Mouse (Mus musculus) kidney, postnatal 25 days (tissue): Measurements from ENCODE around the gene D8Ertd738e.
A peak's percentile ranks its signal among the peaks of the same experiment; 100 is the strongest.

Experiments
- DNase-seq, 2 experiments: peaks; one replicate each; pipeline ENCODE4 v3.0.0; 2021; ENCODE audit warnings: mixed read lengths in 2 of 2

D8Ertd738e gene

DNA sequence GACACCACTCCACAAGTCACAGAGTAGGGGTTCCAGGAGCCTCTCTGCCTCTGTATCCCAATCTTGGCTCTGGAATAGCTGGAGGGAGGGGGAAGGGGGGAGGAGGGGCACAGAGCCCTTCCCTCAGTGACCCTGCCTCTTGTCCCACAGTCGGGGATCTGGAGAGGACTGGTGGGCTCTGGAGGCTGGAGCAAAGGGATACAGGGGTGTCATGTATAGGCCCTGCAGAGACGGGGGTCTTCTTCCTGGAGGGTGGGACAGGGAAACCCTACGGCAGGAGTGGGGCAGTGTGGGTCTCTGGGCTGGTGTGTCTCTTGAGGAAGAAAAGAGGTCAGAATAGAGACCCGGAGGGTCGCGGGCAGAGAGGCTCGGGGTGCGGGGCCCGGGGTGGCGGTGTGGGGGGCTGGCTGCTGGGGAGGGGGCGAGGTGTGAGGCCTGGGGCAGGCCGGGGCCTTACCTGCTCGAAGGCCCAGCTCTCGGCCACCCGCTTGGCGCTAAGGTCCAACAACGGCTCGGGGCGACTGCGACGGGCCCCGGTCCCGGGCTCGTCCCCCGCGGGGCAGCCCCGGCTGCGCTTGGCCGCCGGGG lies 13.0 kb downstream of the D8Ertd738e start:
- DNase-seq: no peak

DNA sequence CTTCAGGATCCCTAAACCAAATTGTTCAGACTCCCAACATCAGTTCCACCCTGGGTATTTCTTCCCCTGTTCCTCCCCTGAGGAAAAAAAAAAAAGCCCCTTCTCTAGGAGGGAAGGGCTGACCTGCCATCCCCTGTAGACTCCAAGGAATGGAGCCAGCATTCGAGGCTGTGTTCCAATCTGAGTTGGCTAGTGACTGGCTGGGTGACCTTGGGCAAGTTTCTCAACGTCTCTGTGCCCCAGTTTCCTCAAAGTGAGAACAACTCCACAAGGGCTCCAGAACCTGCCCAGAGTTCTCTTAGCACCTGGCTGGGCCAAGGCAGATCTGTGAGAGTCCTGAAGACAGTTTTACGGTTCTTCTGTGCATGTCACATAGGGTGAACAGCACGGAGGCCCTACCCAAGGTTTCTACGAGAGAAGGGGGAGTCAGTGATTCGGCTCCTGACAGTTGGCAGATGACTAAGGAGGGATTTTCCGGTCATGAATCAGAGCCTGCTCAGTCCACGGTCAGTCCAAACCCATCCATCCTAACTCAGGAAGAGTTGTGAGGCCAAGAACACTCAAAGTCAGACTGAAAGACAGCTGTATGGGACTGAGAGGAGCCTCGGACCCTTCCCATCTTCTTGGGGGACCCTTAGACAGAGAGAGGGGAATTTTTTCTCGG lies 13.6 kb downstream of the D8Ertd738e start:
- no peak for DNase-seq

DNA sequence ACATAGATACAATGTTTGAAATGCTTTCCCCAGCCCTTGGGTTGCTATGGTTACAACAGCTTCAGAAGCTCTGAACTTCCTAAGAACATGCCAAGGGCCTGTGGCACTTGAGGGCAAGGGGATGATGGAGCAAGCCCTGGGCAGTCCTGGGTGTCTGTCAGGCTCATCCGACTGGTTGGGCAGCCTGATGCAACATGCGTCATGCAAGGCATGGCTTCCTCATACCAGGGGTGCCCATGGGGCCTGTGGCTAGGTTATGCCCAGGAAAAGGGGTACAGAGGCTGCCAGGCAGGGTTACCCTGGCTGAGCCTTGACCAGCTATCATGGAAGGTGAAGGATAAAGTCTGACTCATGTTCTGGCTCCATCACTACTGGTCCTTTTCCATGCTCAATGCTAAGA lies 16.5 kb downstream of the D8Ertd738e start:
- no peak for DNase-seq

DNA sequence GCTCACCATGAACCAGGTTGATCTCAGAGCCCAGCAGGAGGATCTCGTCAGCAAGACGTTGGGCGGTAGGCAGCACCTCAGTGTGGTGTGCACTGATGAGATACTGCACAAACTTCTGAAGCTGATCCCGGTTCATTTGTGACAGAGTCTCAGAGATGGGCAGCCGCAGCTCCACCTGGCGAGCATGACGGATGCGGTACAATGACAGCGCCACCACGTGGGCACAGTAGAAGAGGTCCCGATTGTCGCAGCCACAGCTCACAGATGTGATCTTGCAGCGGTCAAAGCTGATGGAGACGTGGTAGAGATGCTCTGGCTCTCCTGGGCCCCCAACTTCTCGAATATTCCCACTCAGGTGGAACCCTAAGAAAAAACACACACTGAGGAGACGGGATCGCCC lies 18.8 kb downstream of the D8Ertd738e start:
- no peak for DNase-seq

DNA sequence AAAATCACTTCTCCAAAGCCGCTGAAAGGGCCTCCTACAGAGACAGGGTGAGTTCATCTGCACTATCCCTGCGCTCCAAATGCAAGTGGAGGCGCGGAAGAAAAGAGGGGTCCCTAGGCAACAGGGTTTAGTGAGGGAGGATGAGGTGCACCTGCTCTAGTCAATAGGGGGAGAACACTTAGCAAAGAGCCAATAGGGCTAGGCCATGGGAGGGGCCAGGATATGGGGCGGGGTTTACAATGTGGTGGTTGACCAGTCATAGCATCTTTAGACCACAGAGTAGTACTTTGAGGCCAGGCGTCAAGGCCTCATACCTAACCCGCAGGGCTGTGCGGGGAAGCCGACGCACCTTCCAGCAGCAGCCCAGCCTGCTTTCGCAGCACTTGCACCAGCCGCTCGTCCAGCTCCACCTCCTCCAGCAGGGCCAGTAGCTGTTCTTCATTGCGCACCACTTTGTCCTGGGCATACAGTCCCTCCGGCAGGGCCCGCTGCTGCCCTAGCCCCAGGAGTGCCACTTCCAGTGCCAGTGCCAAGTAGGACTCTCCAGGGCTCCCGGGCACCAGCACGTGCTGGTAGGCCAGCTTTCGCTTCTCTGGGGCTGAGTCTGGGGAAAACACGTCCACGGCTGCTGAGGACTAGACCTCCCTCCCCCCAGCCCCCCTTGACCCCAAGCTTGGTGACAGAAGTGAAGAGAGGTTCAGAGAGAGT lies 26.0 kb downstream of the D8Ertd738e start:
- no peak for DNase-seq

DNA sequence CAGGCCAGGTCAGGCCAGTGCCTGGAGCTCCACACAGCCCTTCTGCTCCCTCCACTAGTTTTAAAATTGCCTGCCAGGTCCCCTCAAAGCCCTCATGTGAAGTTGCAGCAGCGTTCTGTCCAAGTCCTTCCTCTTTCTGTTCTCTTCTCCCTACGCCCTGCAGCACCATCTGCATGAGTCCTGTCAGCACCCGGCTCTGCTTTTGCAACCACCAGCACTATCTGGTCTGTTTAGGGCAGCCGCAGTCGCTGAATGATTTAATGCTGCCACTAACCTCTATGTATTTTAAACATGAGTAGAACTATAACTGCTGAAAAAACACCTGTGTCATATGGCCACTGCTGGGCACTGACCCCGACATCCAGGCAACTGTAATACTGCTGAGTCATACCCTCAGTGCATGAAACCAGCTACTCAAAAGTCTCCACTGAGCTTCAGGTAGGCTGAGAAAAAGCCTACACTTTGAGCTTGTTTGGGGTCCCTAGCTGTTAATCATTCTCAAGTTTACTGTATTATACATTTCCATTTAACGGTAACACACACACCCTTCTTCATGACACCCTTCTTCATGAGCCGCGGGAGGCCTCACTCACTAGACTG lies 26.9 kb downstream of the D8Ertd738e start:
- DNase-seq: no peak

DNA sequence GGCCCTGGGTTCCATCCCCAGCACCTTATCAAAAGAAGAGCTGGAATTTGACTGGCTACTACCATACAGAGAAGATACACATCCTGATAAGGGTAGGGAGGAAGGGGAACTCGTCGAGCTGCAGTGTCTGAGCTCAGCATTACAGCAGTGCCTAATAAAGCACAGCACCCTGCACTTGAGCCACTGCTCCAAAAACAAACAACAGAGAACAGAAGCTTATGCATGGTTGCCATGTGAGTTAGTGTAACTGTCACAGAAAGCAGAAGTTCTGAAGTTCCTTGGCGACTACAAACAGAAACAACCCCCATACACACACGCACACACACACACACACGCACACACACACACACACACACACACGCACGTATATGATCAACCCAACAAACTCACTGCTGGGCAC lies 29.4 kb downstream of the D8Ertd738e start:
- no peak for DNase-seq

DNA sequence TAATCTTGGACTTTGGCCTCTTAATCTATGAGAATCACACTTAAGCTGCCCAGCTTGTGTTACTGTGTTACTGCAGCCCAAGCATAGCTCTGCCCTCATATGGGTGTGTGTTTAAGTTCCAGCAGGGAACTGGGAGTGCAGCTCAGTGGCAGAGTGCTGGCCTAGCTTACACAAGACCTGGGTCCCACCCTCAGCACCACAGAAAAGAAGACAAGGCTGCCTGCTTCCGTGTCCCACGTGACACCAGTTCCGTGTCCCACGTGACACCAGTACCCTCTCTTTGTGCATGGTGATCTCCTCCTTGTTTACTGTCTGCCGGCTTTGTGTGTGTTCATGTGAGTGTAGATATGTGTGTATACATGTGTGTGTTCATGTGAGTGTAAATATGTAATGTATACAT lies 31.4 kb downstream of the D8Ertd738e start:
- no peak for DNase-seq

DNA sequence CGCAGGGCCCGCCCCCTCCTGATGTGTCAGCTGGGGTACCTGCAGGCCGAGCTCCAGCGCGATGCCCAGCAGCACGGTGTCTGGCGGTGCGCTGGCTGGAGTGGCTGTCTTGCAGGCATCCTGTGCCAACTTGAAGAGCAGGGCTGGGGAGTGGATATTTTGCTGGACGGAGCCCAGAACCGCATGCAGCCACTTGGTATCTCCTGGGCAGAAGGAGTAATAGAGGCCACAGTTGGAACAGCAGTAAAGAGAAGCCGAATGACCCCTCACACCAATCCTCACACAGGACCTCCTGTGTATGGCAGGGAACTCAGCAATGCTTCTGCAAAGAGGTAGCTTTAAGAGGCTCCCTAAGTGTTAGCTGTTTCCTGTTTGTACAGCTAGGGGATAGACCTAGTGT lies 32.3 kb downstream of the D8Ertd738e start:
- DNase-seq: no peak

DNA sequence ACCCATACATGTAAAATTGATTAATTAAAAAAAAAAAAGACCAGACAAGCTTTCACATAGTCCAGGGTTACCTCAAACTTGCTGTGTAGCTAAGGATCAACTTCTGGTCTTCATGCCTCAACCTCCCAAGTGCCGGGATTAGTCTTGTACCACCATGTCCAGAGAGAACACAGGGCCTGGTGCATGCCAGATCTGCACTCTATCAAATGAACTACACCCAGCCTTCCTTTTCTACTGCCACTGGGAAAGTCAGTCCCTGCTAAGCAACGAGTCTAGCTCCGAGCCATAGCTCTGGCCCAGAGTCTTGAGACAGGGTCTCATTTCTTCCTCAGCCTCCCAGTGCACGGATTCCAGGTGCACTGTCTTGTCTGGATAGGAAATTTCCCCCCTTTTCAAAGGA lies 36.2 kb downstream of the D8Ertd738e start:
- DNase-seq: no peak

DNA sequence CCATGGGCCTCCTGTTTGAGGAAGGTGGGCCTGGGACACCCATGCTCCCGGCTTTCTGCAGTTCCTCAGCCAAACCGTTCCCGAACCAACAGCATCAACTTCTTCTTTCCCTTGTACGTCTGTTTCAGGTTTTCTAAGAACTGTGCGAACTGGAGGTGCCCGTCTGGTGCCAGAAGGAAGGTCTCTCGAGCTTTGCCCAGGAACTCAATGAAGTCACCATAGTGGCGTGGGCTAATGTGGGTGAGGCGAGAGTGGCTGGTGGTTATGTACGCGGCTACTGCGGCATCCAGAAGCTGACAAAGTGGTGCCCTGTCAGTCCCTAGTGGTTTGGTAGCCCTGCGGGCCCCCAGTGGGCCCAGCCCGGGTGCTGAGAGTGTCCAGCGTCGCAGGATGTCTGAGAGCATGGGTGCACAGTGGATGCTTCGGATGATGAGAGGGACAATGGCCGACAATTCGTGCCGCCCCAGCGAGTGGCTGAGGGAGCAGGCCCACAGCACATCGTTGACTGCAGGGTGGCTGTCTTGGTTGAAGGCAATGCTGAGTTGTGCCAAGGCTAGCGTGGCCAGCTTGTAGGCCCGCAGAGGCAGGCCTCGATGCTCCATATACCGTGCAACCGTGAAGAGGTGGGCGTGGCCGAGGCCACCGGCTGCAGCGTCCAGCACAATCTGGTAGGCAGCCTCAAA lies 37.5 kb downstream of the D8Ertd738e start:
- peak in 1 of 2 experiments; percentile 37 for DNase-seq

DNA sequence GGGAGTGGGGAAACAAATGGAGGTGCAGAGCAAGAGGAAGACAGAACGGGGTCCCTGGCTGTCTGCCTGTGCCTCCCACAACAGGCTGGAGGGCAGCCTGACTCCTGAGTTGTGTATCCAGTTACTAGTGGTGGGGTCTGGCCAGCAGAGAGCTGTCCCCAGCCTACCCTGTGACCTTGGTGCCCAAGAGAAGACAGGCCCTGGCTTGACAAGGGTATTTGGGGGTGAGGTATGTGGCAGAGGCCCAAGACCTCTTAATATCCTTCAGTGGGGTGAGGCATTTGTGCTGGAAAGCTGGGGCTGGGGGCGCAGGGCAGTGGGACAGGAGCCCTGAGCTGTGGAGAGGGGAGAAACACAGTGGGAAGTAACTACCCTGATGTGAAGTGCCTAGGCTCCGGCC lies 38.3 kb downstream of the D8Ertd738e start:
- peak in 1 of 2 experiments; percentile 35 for DNase-seq

DNA sequence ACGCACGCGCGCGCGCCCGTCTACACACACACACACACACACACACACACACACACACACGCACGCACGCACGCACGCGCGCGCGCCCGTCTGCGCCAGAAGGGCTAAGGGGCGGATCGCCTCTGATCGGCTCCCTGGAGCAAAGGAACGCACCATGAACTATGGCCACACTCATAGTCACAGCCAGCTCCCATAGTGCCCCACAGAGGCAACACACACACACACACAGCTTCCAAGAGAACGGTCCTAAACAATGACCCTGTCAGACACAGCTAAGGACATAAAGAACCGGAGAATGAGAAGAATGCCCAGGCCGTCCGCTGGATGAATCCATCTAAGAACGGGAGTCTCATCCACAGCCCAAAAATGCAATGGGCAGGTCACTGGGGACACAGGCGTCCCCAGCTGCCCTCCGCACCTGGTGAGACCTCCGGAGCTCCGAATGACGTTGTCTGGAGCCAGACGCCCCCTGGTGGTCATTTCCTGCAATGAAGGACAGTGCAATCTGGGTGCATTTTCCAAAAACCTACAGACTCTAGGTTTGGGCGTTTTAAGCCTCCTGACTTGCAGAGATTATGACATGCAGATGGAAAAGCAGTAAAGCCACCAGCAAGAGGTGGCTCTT lies 39.2 kb downstream of the D8Ertd738e start:
- DNase-seq: peak; percentile 81 to 90

DNA sequence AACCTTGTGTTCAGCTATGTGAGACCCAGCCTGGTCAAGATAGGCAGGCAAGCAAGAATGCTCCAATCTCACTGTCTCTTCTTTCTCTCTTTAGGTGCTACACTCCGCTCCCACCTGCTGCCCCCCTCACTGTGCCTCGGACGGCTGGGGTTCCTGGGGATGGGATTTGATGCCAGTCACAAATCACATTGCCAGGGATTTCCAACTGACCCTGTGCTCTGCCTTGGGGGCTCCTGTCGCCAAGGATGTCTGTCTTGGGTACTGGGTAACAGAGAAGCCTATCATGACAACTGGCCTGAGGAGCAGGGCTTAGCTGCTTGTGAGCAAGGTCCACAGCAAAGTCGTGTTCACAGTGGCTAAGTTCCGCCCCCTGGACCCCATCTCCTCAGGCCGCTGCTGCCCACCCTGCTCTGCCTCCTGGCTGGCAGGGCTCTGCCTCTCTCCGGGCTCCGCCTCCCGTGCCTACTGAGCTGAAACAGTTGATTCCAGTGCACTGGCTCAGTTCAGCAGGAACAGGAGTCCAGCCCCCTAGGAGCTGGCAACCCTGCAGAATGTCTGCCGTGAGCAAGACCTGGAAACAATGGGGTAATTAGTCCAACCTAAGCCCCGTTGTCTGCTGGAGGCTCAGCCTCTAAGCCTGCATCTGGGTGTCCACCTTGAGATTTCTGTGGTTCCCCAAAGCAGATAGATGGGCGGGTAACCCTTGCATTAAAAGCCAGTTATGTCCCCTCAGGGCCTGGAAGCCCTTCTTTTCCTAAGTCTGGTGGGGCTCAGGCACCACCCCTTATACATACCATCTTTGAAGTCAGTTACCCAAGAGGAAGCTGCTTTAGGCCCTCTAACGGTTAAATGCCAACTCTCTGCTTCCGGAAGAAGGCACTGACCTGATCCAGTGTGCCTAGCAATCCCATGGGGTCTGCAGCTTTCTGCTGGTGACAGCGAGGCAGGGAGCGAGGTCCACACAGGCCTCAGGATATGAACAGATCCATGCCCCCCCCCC lies 40.8 kb downstream of the D8Ertd738e start:
- DNase-seq: peak; percentile 60 to 69

DNA sequence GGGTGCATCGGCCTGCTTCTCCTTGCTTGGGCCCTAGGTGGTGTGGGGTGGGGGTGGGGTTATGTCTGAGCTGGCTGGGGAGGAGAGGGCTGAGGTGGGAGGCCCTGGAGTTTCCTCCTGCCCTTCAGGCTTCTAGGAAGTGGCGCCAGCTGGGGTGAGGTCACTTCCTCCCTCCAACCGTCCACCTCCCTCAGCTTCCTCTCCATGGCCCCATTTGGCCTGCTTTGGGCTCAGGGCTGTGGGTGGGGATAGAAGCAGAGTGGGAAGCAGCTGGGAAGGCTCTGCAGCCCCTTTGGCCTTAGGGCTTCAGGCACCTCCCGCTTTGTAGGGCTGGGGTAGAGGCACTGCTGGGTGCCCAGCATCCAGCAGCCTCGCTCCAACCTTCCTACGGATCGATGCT lies 41.7 kb downstream of the D8Ertd738e start:
- peak; percentile 65 to 86 for DNase-seq

DNA sequence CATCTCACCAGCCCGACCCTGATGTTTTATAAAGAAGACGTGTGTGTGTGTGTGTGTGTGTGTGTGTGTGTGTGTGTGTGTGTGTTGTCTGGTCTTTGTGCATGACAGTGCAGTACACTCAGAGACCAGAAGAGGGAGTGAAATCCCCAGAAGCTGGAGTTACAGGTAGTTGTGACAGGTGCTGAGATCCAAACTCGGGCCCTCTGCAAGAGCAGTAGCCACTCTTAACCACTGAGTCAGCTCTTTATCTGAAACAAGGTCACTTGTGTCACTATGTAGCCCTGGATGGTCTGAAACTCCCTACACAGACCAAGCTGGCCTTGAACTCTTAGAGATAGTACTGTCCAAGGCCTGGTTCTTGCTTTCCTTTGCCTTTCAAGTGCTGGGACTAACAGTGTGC lies 42.9 kb downstream of the D8Ertd738e start:
- DNase-seq: no peak

DNA sequence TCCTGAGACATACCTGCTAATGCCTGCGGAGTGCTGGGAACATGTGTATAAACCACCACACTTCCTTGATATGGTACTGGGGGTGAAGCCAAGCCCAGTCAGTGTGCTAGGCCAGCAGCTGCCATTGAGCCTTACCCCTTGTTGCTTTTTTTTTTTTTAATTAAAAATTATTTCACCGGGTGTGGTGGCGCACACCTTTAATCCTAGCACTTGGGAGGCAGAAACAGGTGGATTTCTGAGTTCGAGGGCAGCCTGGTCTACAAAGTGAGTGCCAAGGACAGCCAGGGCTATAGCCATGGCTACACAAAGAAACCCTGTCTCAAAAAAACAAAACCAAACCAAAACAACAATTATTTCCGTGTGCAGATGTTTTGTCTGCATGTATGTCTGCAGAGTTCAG lies 44.4 kb downstream of the D8Ertd738e start:
- no peak for DNase-seq

DNA sequence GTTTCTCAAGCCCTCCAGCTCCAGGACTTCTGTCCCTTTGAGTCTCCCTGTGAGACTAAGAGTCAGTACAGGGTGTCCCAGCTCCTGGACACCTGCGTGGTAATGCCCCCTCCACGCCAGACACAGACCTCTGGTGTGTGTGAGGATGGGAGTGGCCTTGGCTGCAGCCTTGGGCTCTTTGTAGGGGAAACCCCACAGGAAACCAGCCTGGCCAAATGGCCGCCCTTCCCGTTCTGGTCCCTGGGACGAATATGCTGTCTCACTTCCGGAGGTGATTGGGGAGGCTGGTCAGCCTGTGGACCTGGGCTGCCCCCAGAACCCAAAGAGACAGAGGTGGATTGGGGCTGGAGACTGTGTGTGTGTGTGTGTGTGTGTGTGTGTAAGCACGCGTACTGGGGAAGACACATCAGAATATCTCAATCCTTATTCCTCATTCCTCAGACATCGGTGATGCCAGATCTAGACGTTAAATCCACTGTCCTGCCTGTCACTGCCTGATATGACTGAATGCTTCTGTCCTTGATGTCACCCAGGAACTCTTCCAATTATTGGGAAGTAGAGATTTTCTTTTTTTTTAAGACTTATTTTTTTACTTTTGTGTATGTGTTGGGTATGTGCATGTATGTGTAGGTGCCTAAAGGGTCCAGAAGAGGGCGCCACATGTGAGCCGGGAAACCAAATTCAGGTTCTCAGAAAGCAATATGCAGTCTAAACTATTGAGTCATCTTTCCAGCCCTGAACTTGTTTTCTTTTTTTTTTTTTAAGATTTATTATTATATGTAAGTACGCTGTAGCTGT lies 45.3 kb downstream of the D8Ertd738e start:
- DNase-seq: peak; percentile 77 to 89

DNA sequence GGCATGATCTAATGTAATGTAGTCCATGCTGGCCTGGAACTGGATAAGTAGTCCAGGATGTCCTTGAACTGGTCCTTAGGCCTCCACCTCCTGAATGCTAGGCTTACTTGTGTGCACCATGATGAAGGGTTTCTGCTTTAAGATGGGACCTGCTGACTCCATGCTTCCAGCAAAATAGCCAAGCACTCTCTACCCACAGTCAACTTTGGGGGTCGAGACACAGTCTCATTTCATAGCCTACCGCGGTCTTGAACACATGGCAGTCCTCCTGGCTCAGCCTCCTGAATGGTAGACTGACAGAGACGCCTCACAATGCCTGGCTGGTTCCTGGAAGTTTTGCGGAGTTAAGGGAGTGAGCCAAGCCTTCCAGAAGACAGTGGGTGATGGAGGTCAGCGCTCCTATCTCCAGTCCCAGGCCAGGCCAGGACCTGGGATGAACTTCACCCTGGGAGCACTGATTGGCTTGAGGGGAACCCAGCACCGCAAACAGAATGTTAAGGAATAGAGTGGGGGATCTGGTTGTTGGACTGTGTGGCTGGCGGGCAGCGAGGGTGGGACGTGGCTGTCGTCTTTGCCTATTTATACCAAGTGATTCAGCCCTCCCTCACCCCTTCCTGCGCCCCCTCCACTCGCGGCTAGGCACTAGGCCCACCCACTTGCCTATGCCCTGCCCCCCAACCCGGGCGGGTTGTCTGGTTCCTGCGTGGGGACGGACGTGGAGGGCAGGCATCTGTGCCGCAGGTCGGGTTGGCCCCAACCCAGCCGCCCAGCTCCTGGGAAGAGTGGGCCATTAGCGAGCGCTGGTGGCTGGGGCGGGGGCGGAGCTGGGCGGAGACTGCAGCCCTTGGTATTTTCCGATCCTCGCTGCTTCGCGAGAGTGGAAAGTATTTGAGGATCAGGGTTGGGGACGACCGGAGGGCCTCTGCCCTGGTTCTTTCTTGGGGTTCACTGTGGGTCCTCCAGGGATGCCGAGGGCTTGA lies 46.3 kb downstream of the D8Ertd738e start:
- peak; percentile 86 to 95 for DNase-seq
